Mouse (Mus musculus): Measurements from ENCODE around the gene Rab5if. TPM values are rescaled to one million over a fixed set of nuclear protein-coding genes. Genes with fewer than 3 reads are reported as not detected.
"Not testable (repeated sequence)": the region's sequence is repeated elsewhere in the genome, so short reads cannot be mapped to it uniquely, and the experiment has no call there.

The Rab5if gene
- polyA plus RNA-seq, 1 experiment from 2014 or later = 174 TPM

- no peak for DNase-seq (ENCODE audit: low spot score)
- Histone ChIP-seq H3K4me1 (peaks cover 20% of the 10 kb centered on the region), H3K9me3 (no peaks in the 10 kb centered on the region), H3K27me3 (replicated peaks; ENCODE audit: low read depth, poor library complexity, severe bottlenecking) (no peaks in the 10 kb centered on the region), H3K27ac (replicated peaks) (no peak overlapping the region; the same call in 1 of the 2 replicates), H3K36me3 (replicated peaks) (no peaks in the 10 kb centered on the region), H3K4me3 (no peak overlapping the region)
- 40% methylated on average over 10 of the region's 10 CpGs for WGBS
Measured at GRCm38 (mm10) chr2:156882431-156883001, 19.6 kb downstream of the Rab5if start.

GRCm38 (mm10) chr2:156884396-156885211, 21.7 kb downstream of the Rab5if start:
- H3K4me3 ChIP-seq = no peak overlapping the region
- H3K27me3 ChIP-seq (replicated peaks; ENCODE audit: low read depth, poor library complexity, severe bottlenecking) = no peaks in the 10 kb centered on the region
- DNase-seq (ENCODE audit: low spot score) = no peak
- no peak overlapping the region for H3K27ac ChIP-seq (replicated peaks)
- H3K9me3 ChIP-seq = no peaks in the 10 kb centered on the region
- peaks cover 20% of the 10 kb centered on the region for H3K4me1 ChIP-seq
- no peaks in the 10 kb centered on the region for H3K36me3 ChIP-seq (replicated peaks)
- WGBS = 87% methylated on average over 10 of the region's 10 CpGs

GRCm38 (mm10) chr2:156885666-156886065, 22.7 kb downstream of the Rab5if start:
- H3K36me3 ChIP-seq (replicated peaks); H3K4me3 ChIP-seq; H3K9me3 ChIP-seq; H3K27me3 ChIP-seq (replicated peaks; ENCODE audit: low read depth, poor library complexity, severe bottlenecking); DNase-seq (ENCODE audit: low spot score); H3K27ac ChIP-seq (replicated peaks): not testable (repeated sequence)
- H3K4me1 ChIP-seq = peaks cover 20% of the 10 kb centered on the region
- WGBS = 65% methylated on average over 2 of the region's 2 CpGs

- no peaks in the 10 kb centered on the region for H3K27me3 ChIP-seq (replicated peaks; ENCODE audit: low read depth, poor library complexity, severe bottlenecking)
- no peak overlapping the region for H3K4me3 ChIP-seq
- WGBS = 72% methylated on average over 10 of the region's 10 CpGs
- peaks cover 20% of the 10 kb centered on the region for H3K4me1 ChIP-seq
- no peaks in the 10 kb centered on the region for H3K9me3 ChIP-seq
- no peak overlapping the region for H3K27ac ChIP-seq (replicated peaks)
- DNase-seq (ENCODE audit: low spot score) = no peak
- H3K36me3 ChIP-seq (replicated peaks) = no peaks in the 10 kb centered on the region
Measured at GRCm38 (mm10) chr2:156886084-156886631, 23.2 kb downstream of the Rab5if start.

- WGBS = 69% methylated on average over 6 of the region's 6 CpGs
- no peak for DNase-seq (ENCODE audit: low spot score)
- no peaks in the 10 kb centered on the region for H3K9me3 ChIP-seq
- H3K36me3 ChIP-seq (replicated peaks) = no peaks in the 10 kb centered on the region
- H3K4me3 ChIP-seq = no peak within 1 kb of the TSS
- H3K27ac ChIP-seq (replicated peaks) = no peak within 1 kb of the TSS
- peaks cover 20% of the 10 kb centered on the region for H3K4me1 ChIP-seq
- H3K27me3 ChIP-seq (replicated peaks; ENCODE audit: low read depth, poor library complexity, severe bottlenecking) = no peaks in the 10 kb centered on the region
Measured at GRCm38 (mm10) chr2:156887017-156887416, 24.1 kb downstream of the Rab5if start, which contains the start of gene Sla2. TSS of gene Sla2 (minus strand) at chr2:156887192.

GRCm38 (mm10) chr2:156888490-156888889, 25.6 kb downstream of the Rab5if start:
- H3K9me3 ChIP-seq = no peaks in the 10 kb centered on the region
- no peaks in the 10 kb centered on the region for H3K27me3 ChIP-seq (replicated peaks; ENCODE audit: low read depth, poor library complexity, severe bottlenecking)
- no peak overlapping the region for H3K27ac ChIP-seq (replicated peaks)
- DNase-seq (ENCODE audit: low spot score) = no peak
- 75% methylated on average over 3 of the region's 3 CpGs for WGBS
- H3K4me1 ChIP-seq = peaks cover 21% of the 10 kb centered on the region
- no peak overlapping the region for H3K4me3 ChIP-seq
- no peaks in the 10 kb centered on the region for H3K36me3 ChIP-seq (replicated peaks)

- peak; percentile 27 for DNase-seq (ENCODE audit: low spot score)
Measured at GRCm38 (mm10) chr2:156892240-156892639, 29.3 kb downstream of the Rab5if start.

GRCm38 (mm10) chr2:156892821-156893220, 29.9 kb downstream of the Rab5if start:
- Histone ChIP-seq H3K4me1 (0 out of 2 replicates have a peak, but pooled peaks cover 4% of the 10 kb centered on the region), H3K9me3 (no peaks in the 10 kb centered on the region), H3K27me3 (replicated peaks; ENCODE audit: low read depth, poor library complexity, severe bottlenecking) (no peaks in the 10 kb centered on the region), H3K4me3 (no peak overlapping the region), H3K27ac (replicated peaks) (no peak overlapping the region), H3K36me3 (replicated peaks) (no peaks in the 10 kb centered on the region)
- WGBS = 81% methylated on average over 6 of the region's 6 CpGs
- no peak for DNase-seq (ENCODE audit: low spot score)

More at GRCm38 (mm10) chr2:156892240-156892639, 29.3 kb downstream of the Rab5if start:
- H3K4me3 ChIP-seq = no peak overlapping the region
- peaks cover 4% of the 10 kb centered on the region; the same call in 1 of the 2 replicates for H3K4me1 ChIP-seq
- H3K27ac ChIP-seq (replicated peaks) = no peak overlapping the region
- H3K9me3 ChIP-seq = no peaks in the 10 kb centered on the region
- WGBS = 59% methylated on average over 3 of the region's 3 CpGs
- H3K36me3 ChIP-seq (replicated peaks) = no peaks in the 10 kb centered on the region
- H3K27me3 ChIP-seq (replicated peaks; ENCODE audit: low read depth, poor library complexity, severe bottlenecking) = no peaks in the 10 kb centered on the region

GRCm38 (mm10) chr2:156894496-156895265, 31.8 kb downstream of the Rab5if start:
- WGBS = 87% methylated on average over 15 of the region's 15 CpGs
- no peaks in the 10 kb centered on the region for H3K9me3 ChIP-seq
- DNase-seq (ENCODE audit: low spot score) = no peak
- H3K27me3 ChIP-seq (replicated peaks; ENCODE audit: low read depth, poor library complexity, severe bottlenecking) = no peaks in the 10 kb centered on the region
- 0 out of 2 replicates have a peak, but pooled peaks cover 4% of the 10 kb centered on the region for H3K4me1 ChIP-seq
- no peak overlapping the region for H3K27ac ChIP-seq (replicated peaks)
- no peaks in the 10 kb centered on the region for H3K36me3 ChIP-seq (replicated peaks)
- H3K4me3 ChIP-seq = no peak overlapping the region

GRCm38 (mm10) chr2:156896384-156896914, 33.5 kb downstream of the Rab5if start:
- 85% methylated on average over 9 of the region's 9 CpGs for WGBS
- Histone ChIP-seq H3K27me3 (replicated peaks; ENCODE audit: low read depth, poor library complexity, severe bottlenecking) (no peaks in the 10 kb centered on the region), H3K4me3 (no peak overlapping the region), H3K9me3 (no peaks in the 10 kb centered on the region), H3K36me3 (replicated peaks) (no peaks in the 10 kb centered on the region), H3K27ac (replicated peaks) (no peak overlapping the region), H3K4me1 (0 out of 2 replicates have a peak, but pooled peaks cover 4% of the 10 kb centered on the region)
- DNase-seq (ENCODE audit: low spot score) = no peak

GRCm38 (mm10) chr2:156897034-156897433, 34.1 kb downstream of the Rab5if start:
- H3K27me3 ChIP-seq (replicated peaks; ENCODE audit: low read depth, poor library complexity, severe bottlenecking) = no peaks in the 10 kb centered on the region
- no peaks in the 10 kb centered on the region for H3K36me3 ChIP-seq (replicated peaks)
- no peak overlapping the region for H3K27ac ChIP-seq (replicated peaks)
- DNase-seq (ENCODE audit: low spot score) = no peak
- no peaks in the 10 kb centered on the region for H3K9me3 ChIP-seq
- H3K4me1 ChIP-seq = 0 out of 2 replicates have a peak, but pooled peaks cover 4% of the 10 kb centered on the region
- no peak overlapping the region for H3K4me3 ChIP-seq
- WGBS = 87% methylated on average over 9 of the region's 9 CpGs

- 82% methylated on average over 4 of the region's 4 CpGs for WGBS
- Histone ChIP-seq H3K4me1 (no peaks in the 10 kb centered on the region), H3K27me3 (replicated peaks; ENCODE audit: low read depth, poor library complexity, severe bottlenecking) (no peaks in the 10 kb centered on the region), H3K36me3 (replicated peaks) (no peaks in the 10 kb centered on the region), H3K9me3 (no peaks in the 10 kb centered on the region), H3K27ac (replicated peaks) (no peak overlapping the region), H3K4me3 (no peak overlapping the region)
- no peak for DNase-seq (ENCODE audit: low spot score)
Measured at GRCm38 (mm10) chr2:156898374-156898773, 35.4 kb downstream of the Rab5if start.

All from embryonic facial prominence, embryonic 10.5 days (tissue).